Mouse (Mus musculus) CH12.LX (cell line): ENCODE measurements around the gene Vps11. TPM values are rescaled to one million over a fixed set of nuclear protein-coding genes. Genes with fewer than 3 reads are reported as not detected.

Source experiments
- DNase-seq: peaks from one replicate; pipeline ENCODE4 v3.0.0-alpha.2; 2013; ENCODE audit errors: extremely low read depth
- H3K27ac ChIP-seq: 2 replicates; pipeline ENCODE4 v1.5.1; 2012; ENCODE audit warnings: low read depth, mild to moderate bottlenecking, control low read depth, moderate library complexity; ENCODE audit not compliant: insufficient read depth
- H3K27me3 ChIP-seq: replicated peaks from 2 replicates; pipeline ENCODE3; 2012; ENCODE audit warnings: inconsistent platforms
- H3K36me3 ChIP-seq, 2 experiments: replicated peaks in 1 of 2; 2 replicates each; pipeline versions ENCODE3 to v1.6.1; 2012; ENCODE audit warnings: inconsistent platforms in 1 of 2, low read length in 1 of 2, mild to moderate bottlenecking in 1 of 2, mixed read lengths in 1 of 2, moderate library complexity in 1 of 2; ENCODE audit not compliant: control insufficient read depth in 1 of 2, insufficient read depth in 1 of 2
- H3K4me1 ChIP-seq, 2 experiments: 2 replicates each; pipeline ENCODE4 v1.6.1; 2012; ENCODE audit warnings: inconsistent platforms in 1 of 2, moderate library complexity in 1 of 2; ENCODE audit not compliant: insufficient read depth in 2 of 2, control insufficient read depth in 1 of 2
- H3K4me2 ChIP-seq: 2 replicates; pipeline ENCODE4 v1.6.1; 2012; ENCODE audit warnings: low read depth, mild to moderate bottlenecking, control low read depth; ENCODE audit not compliant: poor library complexity, insufficient read depth, severe bottlenecking
- H3K4me3 ChIP-seq, 3 experiments: fragments of 150-350 bp in 1 of 3; sonication (generic) in 1 of 3; replicated peaks in 1 of 3; 2 replicates each; pipeline versions ENCODE3 to v1.5.1; 2011 to 2012; ENCODE audit warnings: low read depth in 2 of 3, low read length in 2 of 3, mild to moderate bottlenecking in 2 of 3, moderate library complexity in 2 of 3, control low read depth in 1 of 3, improper control_type of control experiment in 1 of 3, inconsistent platforms in 1 of 3, mixed read lengths in 1 of 3; ENCODE audit not compliant: poor library complexity in 1 of 3
- H3K79me2 ChIP-seq: replicated peaks from 2 replicates; pipeline ENCODE4 v1.6.1; 2012; ENCODE audit warnings: mild to moderate bottlenecking, moderate library complexity; ENCODE audit not compliant: control insufficient read depth, poor library complexity, insufficient read depth, severe bottlenecking; ENCODE audit errors: extremely low read depth
- H3K9ac ChIP-seq: 2 replicates; pipeline ENCODE4 v1.6.1; 2012; ENCODE audit warnings: low read depth, mild to moderate bottlenecking, control low read depth, moderate library complexity; ENCODE audit not compliant: insufficient read depth
- H3K9me3 ChIP-seq: replicated peaks from 2 replicates; pipeline ENCODE3; 2012; ENCODE audit warnings: low read length, inconsistent platforms, mixed read lengths
- ELF1 ChIP-seq: IDR thresholded peaks from 2 replicates; pipeline ENCODE4 v1.6.1; 2014; ENCODE audit warnings: low read depth, mild to moderate bottlenecking, inconsistent platforms, low read length, improper control_type of control experiment
- EP300 ChIP-seq: IDR thresholded peaks from 2 replicates; pipeline ENCODE4 v1.6.1; 2011; ENCODE audit warnings: low read length, improper control_type of control experiment
- IRF4 ChIP-seq: IDR thresholded peaks from 2 replicates; pipeline ENCODE4 v1.6.1; 2014; ENCODE audit warnings: low read depth, mild to moderate bottlenecking, inconsistent platforms, low read length, improper control_type of control experiment
- JUND ChIP-seq: conservative IDR thresholded peaks from 2 replicates; pipeline ENCODE4 v1.6.1; 2011; ENCODE audit warnings: low read depth, low read length, improper control_type of control experiment
- MAFK ChIP-seq: IDR thresholded peaks from 2 replicates; pipeline ENCODE4 v1.6.1; 2011; ENCODE audit warnings: low read length, improper control_type of control experiment; ENCODE audit not compliant: insufficient replicate concordance
- MXI1 ChIP-seq: IDR thresholded peaks from 2 replicates; pipeline ENCODE4 v1.6.1; 2011; ENCODE audit warnings: mild to moderate bottlenecking, low read depth, low read length, improper control_type of control experiment
- MYC ChIP-seq: IDR thresholded peaks from 2 replicates; pipeline ENCODE4 v1.6.1; 2011; ENCODE audit warnings: low read depth, mild to moderate bottlenecking, improper control_type of control experiment, low read length
- NRF1 ChIP-seq: IDR thresholded peaks from 2 replicates; pipeline ENCODE4 v1.6.1; 2014; ENCODE audit warnings: low read depth, mild to moderate bottlenecking, inconsistent platforms, low read length, improper control_type of control experiment, moderate library complexity
- POLR2A ChIP-seq: IDR thresholded peaks from 2 replicates; pipeline ENCODE4 v1.6.1; 2011; ENCODE audit warnings: low read depth, mild to moderate bottlenecking, improper control_type of control experiment, low read length
- POLR2AphosphoS2 ChIP-seq: IDR thresholded peaks from 2 replicates; pipeline ENCODE4 v1.6.1; 2011; ENCODE audit warnings: low read depth, low read length, improper control_type of control experiment
- RAD21 ChIP-seq: IDR thresholded peaks from 2 replicates; pipeline ENCODE4 v1.6.1; 2011; ENCODE audit warnings: low read depth, mild to moderate bottlenecking, low read length, improper control_type of control experiment, moderate library complexity
- RCOR1 ChIP-seq: conservative IDR thresholded peaks from 2 replicates; pipeline ENCODE4 v1.6.1; 2012; ENCODE audit warnings: low read depth, mild to moderate bottlenecking, inconsistent platforms, low read length, improper control_type of control experiment
- SMC3 ChIP-seq: IDR thresholded peaks from 2 replicates; pipeline ENCODE4 v1.6.1; 2011; ENCODE audit warnings: low read depth, low read length, improper control_type of control experiment
- TCF12 ChIP-seq: IDR thresholded peaks from 2 replicates; pipeline ENCODE4 v1.6.1; 2014; ENCODE audit warnings: low read depth, mild to moderate bottlenecking, inconsistent platforms, low read length, improper control_type of control experiment
- UBTF ChIP-seq: IDR thresholded peaks from 2 replicates; pipeline ENCODE4 v1.6.1; 2012; ENCODE audit warnings: low read depth, mild to moderate bottlenecking, inconsistent platforms, low read length, improper control_type of control experiment, moderate library complexity
- USF1 ChIP-seq: IDR thresholded peaks from 2 replicates; pipeline ENCODE4 v1.6.1; 2014; ENCODE audit warnings: low read depth, mild to moderate bottlenecking, inconsistent platforms, low read length, improper control_type of control experiment
- USF2 ChIP-seq: conservative IDR thresholded peaks from 2 replicates; pipeline ENCODE4 v1.6.1; 2011; ENCODE audit warnings: low read depth, low read length, improper control_type of control experiment
- dilution Hi-C: fragments of 300-500 bp; cut with MboI; formaldehyde crosslinking; loops from 2 replicates; pipeline ENCODE4 v1.14.3; 2020; ENCODE audit warnings: low sequenced_read_pairs; ENCODE audit not compliant: extremely low pct_unique_long_range_greater_than_20kb, extremely low pct_ligation_motif_present
- in situ Hi-C: fragments of 300-500 bp; cut with MboI; formaldehyde crosslinking; loops from 3 replicates; pipeline ENCODE4 v1.14.3; 2019; ENCODE audit warnings: low sequenced_read_pairs, low pct_ligation_motif_present, low pct_unique_long_range_greater_than_20kb, mixed read lengths
- polyA plus RNA-seq: library from polyadenylated mRNA; unstranded; fragments of >175 nt; gene quantifications from 2 replicates; pipeline ENCODE4 v1.2.1, GENCODE M21; 2012; ENCODE audit warnings: low read depth; ENCODE audit not compliant: insufficient read length
- total RNA-seq, 2 experiments: library from RNA; depleted of rRNA; stranded (reverse); fragments of 300-350 nt in 1 of 2; fragments of >200 nt in 1 of 2; gene quantifications; 2 replicates each; pipeline ENCODE4 v1.2.3; 2012 to 2014

The Vps11 gene
- total and polyA plus RNA-seq, 3 experiments: 16.1 to 24.8 (median 22.1) TPM

GRCm38 (mm10) chr9:44330736-44331135, 30.7 kb downstream of the Vps11 start:
- Histone ChIP-seq H3K79me2 (peaks cover 15% of the 10 kb centered on the region), H3K9me3 (no peaks in the 10 kb centered on the region), H3K27me3 (no peaks in the 10 kb centered on the region)
- in situ Hi-C loops: no loop called here
- DNase-seq: no peak
- dilution Hi-C loops: no loop called here
- TF ChIP-seq SMC3 (no peak), IRF4 (no peak)
- TF ChIP-seq, all 38 proteins: peak for 0
- Histone ChIP-seq H3K4me2 (no peak overlapping the region), H3K4me3 (no peak overlapping the region), H3K36me3 (peaks cover 33 to 55% of the 10 kb centered on the region in 2 experiments), H3K9ac (no peak overlapping the region), H3K27ac (no peak overlapping the region), H3K4me1 (peaks cover 8 to 43% of the 10 kb centered on the region in 2 experiments)

GRCm38 (mm10) chr9:44327926-44328325, 33.5 kb downstream of the Vps11 start:
- Histone ChIP-seq H3K4me3 (peak overlapping the region; percentile 83 to 92 (median 85)), H3K9ac (peak overlapping the region; percentile 81; the same call in 1 of the 2 replicates), H3K27me3 (no peaks in the 10 kb centered on the region), H3K27ac (no peak overlapping the region), H3K4me1 (peaks cover 4 to 48% of the 10 kb centered on the region in 2 experiments), H3K36me3 (peaks cover 28 to 47% of the 10 kb centered on the region in 2 experiments), H3K9me3 (no peaks in the 10 kb centered on the region), H3K79me2 (peaks cover 7% of the 10 kb centered on the region; the same call in 1 of the 2 replicates), H3K4me2 (peak overlapping the region; percentile 64)
- dilution Hi-C loops (no loop called here), in situ Hi-C loops (no loop called here)
- no peak for TF ChIP-seq POLR2A
- no peak for TF ChIP-seq RCOR1
- no peak for TF ChIP-seq USF2
- no peak for TF ChIP-seq USF1
- TF ChIP-seq EP300: no peak
- TF ChIP-seq MAFK: no peak
- no peak for TF ChIP-seq ELF1
- no peak for TF ChIP-seq TCF12
- TF ChIP-seq POLR2AphosphoS2: no peak
- no peak for TF ChIP-seq MXI1
- TF ChIP-seq MYC: no peak
- no peak for TF ChIP-seq NRF1
- TF ChIP-seq UBTF: no peak
- TF ChIP-seq JUND: no peak
- no peak for TF ChIP-seq RAD21
- DNase-seq: no peak
